Mouse (Mus musculus): Measurements from ENCODE around the gene Olfr1197.

Gene Olfr1197

DNA sequence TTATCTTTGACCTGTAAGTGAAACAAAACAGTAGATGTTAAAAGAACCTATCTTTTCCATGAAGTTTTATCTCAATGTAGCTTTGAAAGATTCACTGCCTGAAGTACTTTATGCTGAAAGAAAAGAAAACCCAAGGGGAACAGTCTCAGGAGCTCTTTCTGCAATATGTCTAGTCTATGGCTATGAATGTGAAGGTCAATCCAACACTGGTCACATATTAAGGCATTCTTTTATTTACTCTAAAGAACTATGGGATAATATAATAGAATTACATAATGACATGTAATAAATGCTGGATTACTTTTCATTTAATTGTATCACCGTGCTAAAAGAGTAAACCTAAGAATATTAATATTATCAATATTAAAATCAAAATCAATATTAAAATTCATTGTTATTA, at the start of gene Olfr1197:
Gene Olfr1197 (minus strand): TSS at position 101 of the 400 bp plus-strand sequence.
- DNase-seq (ENCODE audit: low read depth, low spot score) = no peak

DNA sequence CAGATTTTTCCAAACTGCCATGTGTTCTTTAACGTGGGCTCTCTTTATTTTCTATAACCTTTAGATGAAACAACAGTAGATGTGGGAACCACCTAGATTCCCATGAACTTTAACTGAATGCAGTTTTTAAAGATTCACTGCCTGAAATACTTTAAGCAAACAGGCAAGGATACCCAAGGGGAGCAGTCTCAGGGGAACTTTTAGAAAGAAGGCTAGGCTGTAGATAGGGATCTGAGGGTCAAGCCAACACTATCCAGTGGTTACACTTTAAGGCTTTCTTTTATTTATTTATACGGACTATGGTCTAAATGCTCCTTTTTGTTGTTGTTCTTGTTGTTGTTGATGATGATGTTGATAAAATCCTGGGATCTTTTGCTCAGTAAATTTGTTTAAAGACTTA, 38.2 kb upstream of the Olfr1197 start, which contains the start of gene Olfr1200:
Gene Olfr1200 (minus strand): TSS at position 101 of the 400 bp plus-strand sequence.
- DNase-seq (ENCODE audit: low read depth, low spot score) = no peak

DNA sequence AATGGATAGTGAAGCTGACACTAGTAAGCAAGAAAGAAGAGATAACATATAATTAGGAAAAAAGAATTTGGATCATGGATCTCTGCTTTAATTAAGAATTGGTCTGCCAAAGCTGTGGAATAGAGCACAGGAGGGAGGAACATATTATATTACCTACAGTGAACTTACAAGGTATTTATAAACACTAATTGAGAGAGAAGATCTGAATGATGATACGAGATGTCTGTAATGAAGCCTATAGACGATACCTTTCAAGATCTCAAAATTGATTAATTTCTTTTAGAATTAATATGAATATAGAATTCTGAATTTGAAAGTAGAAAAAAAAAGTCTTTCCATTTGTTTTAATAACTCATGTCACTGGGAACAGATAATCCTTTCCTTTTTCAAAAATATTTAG, 28.2 kb upstream of the Olfr1197 start, which contains the start of gene Olfr1199:
Gene Olfr1199 (minus strand): TSS at position 101 of the 400 bp plus-strand sequence.
- no peak for DNase-seq (ENCODE audit: low read depth, low spot score)

DNA sequence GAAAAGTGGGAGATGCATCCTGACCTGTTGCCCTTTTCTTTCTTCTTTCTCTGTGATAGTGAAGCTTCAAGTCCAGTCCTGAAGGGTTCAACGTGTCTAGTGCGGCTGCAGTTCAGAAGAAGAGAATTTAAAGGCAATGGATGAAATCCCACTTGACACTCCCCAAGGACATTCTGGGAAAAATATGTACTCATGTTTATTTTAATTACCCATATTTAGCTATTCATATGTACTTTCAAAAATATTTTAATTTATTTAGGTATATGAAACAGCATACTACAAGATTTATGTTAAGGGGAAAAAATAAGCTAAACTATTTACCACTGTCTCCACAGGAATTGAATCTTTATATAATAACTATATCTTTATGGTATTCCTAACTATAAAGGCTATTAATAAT, 19.1 kb upstream of the Olfr1197 start, which contains the start of gene Olfr1198:
Gene Olfr1198 (minus strand): TSS at position 101 of the 400 bp plus-strand sequence.
- DNase-seq (ENCODE audit: low read depth, low spot score) = no peak

DNA sequence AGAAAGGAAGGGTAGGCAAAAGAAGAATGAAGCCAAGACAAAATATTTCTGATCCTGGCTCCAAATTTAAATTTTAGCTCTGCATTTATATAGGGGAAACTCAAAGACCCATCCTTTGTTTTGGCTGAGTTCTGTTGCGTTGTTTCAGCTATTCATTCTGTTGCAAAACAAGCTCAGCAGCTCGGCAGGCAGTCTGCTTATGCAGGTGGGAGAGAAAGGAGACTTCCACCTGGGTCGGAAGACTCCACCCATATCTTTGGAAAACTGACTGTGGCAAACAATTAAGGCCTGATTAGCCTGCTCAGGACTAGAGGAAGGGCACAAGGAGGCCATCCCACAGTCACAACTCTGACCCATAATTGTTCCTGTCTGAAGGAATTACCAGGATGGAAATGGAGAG, 11.2 kb upstream of the Olfr1197 start:
- DNase-seq (ENCODE audit: low read depth, low spot score) = peak; percentile 51

DNA sequence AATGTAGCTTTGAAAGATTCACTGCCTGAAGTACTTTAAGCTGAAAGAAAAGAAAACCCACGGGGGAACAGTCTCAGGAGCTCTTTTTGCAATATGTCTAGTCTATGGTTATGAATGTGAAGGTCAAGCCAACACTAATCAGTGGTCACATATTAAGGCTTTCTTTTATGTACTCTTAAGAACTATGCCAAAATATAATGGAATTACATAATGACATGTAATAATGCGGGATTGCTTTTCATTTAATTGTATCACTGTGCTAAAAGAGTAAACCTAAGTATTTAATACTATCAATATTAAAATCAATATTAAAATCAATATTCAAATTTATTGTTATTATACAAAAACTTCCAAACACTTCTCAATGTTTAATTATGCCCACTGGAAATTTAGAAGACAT, 27.7 kb downstream of the Olfr1197 start, which contains the start of gene Olfr1196:
Gene Olfr1196 (minus strand): TSS at position 101 of the 400 bp plus-strand sequence.
- DNase-seq (ENCODE audit: low read depth, low spot score) = no peak

DNA sequence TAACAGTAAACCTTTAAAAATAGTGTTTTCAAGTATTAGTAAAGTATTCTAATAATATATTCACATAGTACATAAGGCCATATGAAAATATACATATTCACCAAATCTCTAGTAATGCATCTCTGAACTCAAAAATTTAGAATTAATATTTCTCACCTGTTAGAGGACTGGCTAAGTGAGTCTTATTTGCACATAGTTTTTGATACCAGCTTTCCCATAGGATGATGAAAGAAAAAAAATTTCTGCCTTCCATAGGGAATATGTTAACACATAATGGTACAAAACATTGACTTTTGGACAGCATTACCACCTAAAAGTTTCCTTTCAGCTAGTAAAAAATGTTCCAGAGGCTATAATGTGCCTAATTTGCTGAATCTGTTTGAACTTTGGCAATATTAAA, 43.1 kb downstream of the Olfr1197 start, which contains the start of gene Olfr1195:
Gene Olfr1195 (minus strand): TSS at position 101 of the 400 bp plus-strand sequence.
- no peak for DNase-seq (ENCODE audit: low read depth, low spot score)
